ENCODE assay signal across 13 mouse cellular contexts in genomic region chr6:124380142-124380541, GRCm38 (mm10). TPM values are rescaled to one million over a fixed set of nuclear protein-coding genes. Genes with fewer than 3 reads are reported as not detected.
DNase-seq lines count a peak whose midpoint lies in the region; ATAC-seq and TF ChIP-seq lines count a peak whose summit lies in the region.
"Had no signal": no experiment of that assay in that cellular context is flagged by ENCODE, and none has a peak within 500 bp of the region (broad histone marks: within the 10 kb centered on the region; RNA-seq: fewer than 3 reads in every experiment).

No protein-coding gene starts in this region.

- peak; percentile 58 for DNase-seq in kidney, postnatal 0 days (ENCODE audit: low spot score)
- no peak for DNase-seq in kidney, postnatal 10 days
- peak; percentile 49 for DNase-seq in CD4-positive helper T cell, adult 2 months (ENCODE audit: low read depth, low spot score)
- DNase-seq in Patski (ENCODE audit: low read depth, low spot score), result no peak
- no peak for DNase-seq in urinary bladder, adult 2 months (ENCODE audit: low spot score)
- no peak for DNase-seq in layer of hippocampus, postnatal 36 days
- DNase-seq: cerebellum, postnatal 25 days; gastrocnemius, postnatal 36 days; kidney, adult 8-10 months had no signal

- H3K4me3 ChIP-seq in kidney, postnatal 0 days (replicated peaks; ENCODE audit: low read depth, low read length), result no peak overlapping the region
- H3K4me3 ChIP-seq in macrophage (ENCODE audit: inconsistent target), result no peak overlapping the region
- H3K4me3 ChIP-seq: forebrain, embryonic 10.5 days; left cerebral cortex, adult 2 months had no signal

- 0 out of 2 replicates have a peak, but pooled peaks have one; percentile 43 for ATAC-seq in kidney, postnatal 0 days (replicated peaks; ENCODE audit: low FRiP score, low read depth)
- ATAC-seq in Patski, result no peak
- ATAC-seq in inflammation-experienced regulatory T-cells, adult 6 months, result no peak

- in situ Hi-C loops in Patski (cut with MboI; ENCODE audit: low pct_unique_long_range_greater_than_20kb), result loop anchor here (25.0 kb wide), 2 partner anchors 443 to 1493 kb away; no protein-coding TSS in a partner anchor

- TF ChIP-seq CTCF in kidney, postnatal 0 days (IDR thresholded peaks at IDR 0.05; ENCODE audit: low read depth), result peak; percentile 42; the same call in 1 of the 2 replicates
- TF ChIP-seq CTCF in Patski (IDR thresholded peaks at IDR 0.05), result peak; percentile 17

- no peaks in the 10 kb centered on the region for H3K9me3 ChIP-seq in kidney, postnatal 0 days (replicated peaks; ENCODE audit: low read length)
- H3K9me3 ChIP-seq: forebrain, embryonic 10.5 days had no signal

- no peaks in the 10 kb centered on the region for H3K79me2 ChIP-seq in macrophage (ENCODE audit: inconsistent target)

- H3K27me3 ChIP-seq in kidney, postnatal 0 days (ENCODE audit: insufficient read depth, low read length), result no peaks in the 10 kb centered on the region
- H3K27me3 ChIP-seq in Patski, result no peaks in the 10 kb centered on the region

- H3K27ac ChIP-seq in kidney, postnatal 0 days, result no peak overlapping the region
- peak overlapping the region; percentile 22; the same call in 1 of the 2 replicates for H3K27ac ChIP-seq in macrophage
- H3K27ac ChIP-seq: forebrain, embryonic 10.5 days; left cerebral cortex, adult 2 months had no signal

- H3K4me2 ChIP-seq in kidney, postnatal 0 days (ENCODE audit: low read length), result no peak overlapping the region

- POLR2A ChIA-PET in Patski (lab: Charles Lee), result no interaction called here

- H3K36me3 ChIP-seq in kidney, postnatal 0 days (ENCODE audit: insufficient read depth, low read length), result no peaks in the 10 kb centered on the region
- H3K36me3 ChIP-seq in macrophage (ENCODE audit: inconsistent target), result no peaks in the 10 kb centered on the region
- H3K36me3 ChIP-seq: forebrain, embryonic 10.5 days had no signal

- CTCF ChIA-PET in Patski (lab: Charles Lee), result interaction anchor here (0.9 kb wide), 1 partner anchor 118 kb away, joined by 3 read pairs; no protein-coding TSS in a partner anchor

- H3K9ac ChIP-seq in kidney, postnatal 0 days (ENCODE audit: low read depth, low read length), result no peak overlapping the region

- WGBS in kidney, postnatal 0 days, result 21% methylated on average over 5 of the region's 5 CpGs
- WGBS in macrophage (ENCODE audit: missing documents), result 4% methylated on average over 5 of the region's 5 CpGs

- no peaks in the 10 kb centered on the region for H3K4me1 ChIP-seq in kidney, postnatal 0 days (replicated peaks; ENCODE audit: insufficient read depth, low read length)
- H3K4me1 ChIP-seq: forebrain, embryonic 10.5 days had no signal

RNA-seq across cellular contexts. Expression of gene Pex5, which starts 34.7 kb away (rescaled TPM):
- polyA plus RNA-seq in kidney, postnatal 0 days (2015; fragmentation: Nextera tagmentation; extraction: Ambion mirVana), result 36.4 and 39.4 TPM in 2 replicates
- 61.4 TPM for polyA plus RNA-seq in Patski (2021)
- total RNA-seq in macrophage (2018; cell fraction: chromatin; rRNA removed), result 100 to 1,000 TPM in 2 of 26 experiments, 10 to 100 TPM in 24; 19.6 to 131 (median 50.2) TPM
- 10 to 100 TPM; 12.2 to 33.3 (median 22.4) TPM for total RNA-seq in macrophage (2018; cell fraction: cytosol; rRNA removed)
- 10 to 100 TPM; 18.5 to 56.1 (median 28.7) TPM for total RNA-seq in macrophage (2018; cell fraction: nucleus; rRNA removed)
- polyA plus RNA-seq in macrophage (2018), result 10.3 to 26.7 TPM (median 23.7 TPM) in 3 replicates
- 10 to 100 TPM in 1 of 3 experiments, 1 to 10 TPM in 2; 7.0 to 10.1 (median 9.3) TPM for polyA plus RNA-seq in inflammation-experienced regulatory T-cells, adult 6 months (2017; shearing (Covaris generic))
- 36.7 and 41.2 TPM in 2 replicates for polyA plus RNA-seq in urinary bladder, adult 2 months (2012; rRNA removed)
- total RNA-seq in layer of hippocampus, postnatal 36 days (2021), result 10 to 100 TPM; 60.9 to 64.6 TPM

Comparison
In these comparisons a context has a peak if more than half of its experiments do, and no peak if none do; other contexts are left out.
1. DNase-seq: peak in kidney, postnatal 0 days (single experiment) and CD4-positive helper T cell, adult 2 months (single experiment); none in kidney, postnatal 10 days (single experiment), Patski (single experiment), urinary bladder, adult 2 months (single experiment) and layer of hippocampus, postnatal 36 days (0 of 2).